Mouse (Mus musculus): ENCODE results near the gene Usp6nl. TPM values are rescaled to one million over a fixed set of nuclear protein-coding genes. Genes with fewer than 3 reads are reported as not detected.

Usp6nl gene
- total RNA-seq, 4 experiments from 2014 or later, result 5.1 to 6.8 (median 5.5) TPM

DNA sequence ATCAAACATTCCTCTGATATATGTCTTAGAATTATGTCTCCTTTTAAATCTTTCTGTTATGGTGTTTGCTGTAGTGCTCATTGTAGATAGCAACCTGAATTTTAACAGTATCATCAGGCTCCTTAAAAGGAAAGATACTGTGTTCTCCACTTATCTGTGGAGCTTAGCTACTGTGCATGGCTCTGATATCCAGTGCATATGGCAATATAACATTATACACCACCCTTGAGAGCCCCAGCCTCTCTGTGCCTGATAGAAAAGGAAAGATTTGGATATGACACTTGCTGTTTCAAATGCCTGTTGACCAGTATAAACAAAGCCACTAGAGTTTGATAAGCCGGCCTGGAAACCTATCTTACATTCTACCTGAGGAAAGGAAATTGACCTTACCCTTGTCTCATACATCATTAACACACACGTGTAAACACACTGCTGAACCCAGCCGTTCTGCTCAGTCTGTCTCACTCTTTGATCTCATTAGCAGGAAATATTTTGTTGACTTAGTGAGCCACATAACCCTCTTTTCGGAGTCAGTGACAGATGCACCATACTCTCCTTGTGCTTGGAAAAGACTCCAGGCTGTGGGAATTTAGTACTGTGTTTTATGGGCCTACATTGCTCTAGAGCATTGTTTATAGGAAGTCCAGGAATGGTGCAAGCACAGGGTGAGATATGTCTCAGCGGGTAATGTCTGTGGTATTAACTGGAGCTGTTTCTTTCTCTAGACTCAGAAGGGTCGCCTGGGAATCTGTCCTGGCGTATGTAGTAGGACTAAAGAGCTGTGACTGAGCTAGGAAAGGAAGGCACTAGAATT is 9.1 kb downstream of the Usp6nl start:
- no peak for DNase-seq (ENCODE audit: low spot score)

DNA sequence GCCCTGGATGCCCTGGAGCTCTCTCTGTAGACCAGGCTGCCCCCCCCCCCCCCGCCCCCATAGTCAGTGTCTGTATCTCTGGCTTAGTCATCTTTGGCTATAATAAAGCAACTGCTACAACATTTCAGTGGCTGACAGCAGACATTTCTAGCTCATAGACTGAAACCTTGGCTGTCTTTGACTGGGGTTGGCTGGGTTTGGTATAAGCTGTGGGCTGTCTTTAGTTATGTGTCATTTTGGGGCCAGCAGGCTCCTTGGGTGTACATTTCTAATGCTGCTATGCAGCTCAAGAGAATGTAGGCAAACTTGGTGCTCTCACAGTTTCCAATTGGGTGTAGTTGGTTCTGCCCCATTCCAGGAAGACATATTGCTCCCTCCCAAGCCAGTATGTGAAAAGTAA is 11.1 kb downstream of the Usp6nl start:
- no peak for DNase-seq (ENCODE audit: low spot score)

DNA sequence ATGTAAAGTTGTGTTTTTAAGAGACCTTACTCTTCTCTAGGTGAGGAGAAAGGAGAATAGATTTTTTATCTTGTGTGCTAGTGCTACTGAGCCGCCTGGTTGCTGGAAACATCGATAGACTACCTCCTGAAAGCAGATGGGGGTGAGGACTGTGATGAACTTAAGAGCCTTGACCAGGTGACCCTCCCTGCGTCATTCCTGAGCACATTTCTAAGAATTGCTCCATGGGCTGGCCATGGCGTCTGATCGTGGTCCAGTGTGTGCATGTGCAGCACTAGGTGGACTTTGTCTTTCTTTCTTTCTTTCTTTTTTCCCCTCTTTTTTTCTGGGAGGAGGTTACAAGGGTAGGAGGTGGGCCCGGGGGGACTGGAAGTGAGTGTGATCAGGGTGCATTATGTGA is 11.5 kb downstream of the Usp6nl start:
- DNase-seq (ENCODE audit: low spot score), result no peak

DNA sequence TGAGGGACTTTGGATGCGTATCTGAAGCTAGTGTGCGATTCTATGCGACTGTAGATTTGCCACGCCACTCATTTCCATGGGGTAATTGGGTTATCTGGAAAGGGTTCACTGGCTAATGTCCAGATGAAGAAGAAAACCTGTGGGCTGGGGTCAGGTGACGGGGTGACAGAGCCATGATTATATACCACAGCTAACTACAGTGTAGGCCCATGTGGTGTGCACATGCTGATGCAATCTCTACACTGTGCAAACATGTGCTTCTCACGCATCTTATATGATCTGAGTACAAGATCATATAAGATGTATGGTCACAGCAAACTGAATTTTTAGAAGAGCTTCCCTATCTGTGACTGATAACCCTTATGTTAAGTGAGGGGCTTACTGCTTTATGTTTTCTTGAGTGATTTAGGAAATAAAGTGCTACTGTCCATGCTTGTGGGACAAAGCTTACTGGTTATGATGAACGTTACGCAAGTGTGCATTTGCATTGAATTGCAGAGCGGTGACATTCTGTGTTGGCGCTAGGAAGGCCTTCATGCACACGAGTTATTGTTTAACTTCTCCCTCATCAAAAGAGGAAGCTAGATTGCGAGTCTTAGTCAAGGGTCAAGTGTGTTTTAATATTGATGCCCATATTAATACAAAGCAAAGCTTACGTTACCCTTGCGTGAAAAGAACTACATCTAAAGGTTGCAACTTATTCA is 12.7 kb downstream of the Usp6nl start:
- DNase-seq (ENCODE audit: low spot score), result no peak

DNA sequence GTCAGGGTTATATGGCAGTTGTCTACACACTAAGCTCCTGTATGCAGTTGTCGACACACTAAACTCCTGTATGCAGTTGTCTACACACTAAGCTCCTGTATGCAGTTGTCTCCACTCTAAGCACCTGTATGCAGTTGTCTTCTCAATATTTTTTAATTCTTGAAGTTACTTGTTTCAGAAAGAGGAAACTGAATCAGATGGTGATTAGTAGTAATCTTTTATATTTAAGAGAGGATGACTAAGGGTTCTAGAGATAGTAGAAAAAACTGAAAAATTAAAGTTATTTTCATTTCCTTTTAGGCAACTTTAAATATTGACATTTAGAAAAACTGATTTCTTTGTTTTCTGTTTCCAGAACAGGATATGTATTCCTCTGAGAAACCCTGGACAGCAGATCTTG is 13.5 kb downstream of the Usp6nl start:
- no peak for DNase-seq (ENCODE audit: low spot score)

DNA sequence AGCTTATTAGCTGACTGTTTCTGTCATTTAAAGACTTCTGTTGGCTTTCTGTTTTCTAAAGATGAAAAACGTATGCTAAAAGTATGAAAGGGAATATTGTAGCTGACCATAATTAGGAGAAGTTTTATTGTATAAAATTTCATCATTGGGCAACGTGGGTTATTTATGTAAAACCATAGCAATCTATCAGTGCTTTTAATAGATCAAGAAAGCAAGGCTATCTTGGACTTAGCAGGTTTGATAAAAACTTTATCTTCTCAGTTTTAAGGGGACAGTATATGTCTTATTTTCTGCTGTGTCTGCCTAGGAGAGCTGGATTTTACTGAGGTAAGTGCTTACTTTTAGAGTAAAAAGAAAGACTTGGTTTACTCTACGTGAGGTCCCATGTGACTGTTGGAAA is 14.2 kb downstream of the Usp6nl start:
- no peak for DNase-seq (ENCODE audit: low spot score)

DNA sequence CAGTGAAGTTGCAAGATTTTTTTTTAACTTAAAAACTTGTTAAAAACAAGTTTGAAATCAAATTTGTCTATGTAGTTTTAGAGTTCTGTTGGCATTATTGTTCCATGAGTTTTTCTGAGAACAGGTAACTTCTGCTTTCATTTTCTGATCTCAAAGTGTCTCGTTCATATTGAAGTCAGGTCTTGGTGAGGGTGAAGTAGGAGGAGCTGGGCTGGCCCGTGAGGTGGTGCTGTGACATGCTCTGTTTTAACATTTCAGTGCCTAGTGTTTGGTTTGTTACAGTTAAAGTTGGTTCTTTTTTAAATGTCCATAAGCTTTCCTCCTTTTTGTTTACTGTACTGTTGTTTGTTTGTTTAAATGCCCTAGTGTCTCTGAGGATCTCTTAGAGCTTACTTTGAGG is 15.0 kb downstream of the Usp6nl start:
- no peak for DNase-seq (ENCODE audit: low spot score)

DNA sequence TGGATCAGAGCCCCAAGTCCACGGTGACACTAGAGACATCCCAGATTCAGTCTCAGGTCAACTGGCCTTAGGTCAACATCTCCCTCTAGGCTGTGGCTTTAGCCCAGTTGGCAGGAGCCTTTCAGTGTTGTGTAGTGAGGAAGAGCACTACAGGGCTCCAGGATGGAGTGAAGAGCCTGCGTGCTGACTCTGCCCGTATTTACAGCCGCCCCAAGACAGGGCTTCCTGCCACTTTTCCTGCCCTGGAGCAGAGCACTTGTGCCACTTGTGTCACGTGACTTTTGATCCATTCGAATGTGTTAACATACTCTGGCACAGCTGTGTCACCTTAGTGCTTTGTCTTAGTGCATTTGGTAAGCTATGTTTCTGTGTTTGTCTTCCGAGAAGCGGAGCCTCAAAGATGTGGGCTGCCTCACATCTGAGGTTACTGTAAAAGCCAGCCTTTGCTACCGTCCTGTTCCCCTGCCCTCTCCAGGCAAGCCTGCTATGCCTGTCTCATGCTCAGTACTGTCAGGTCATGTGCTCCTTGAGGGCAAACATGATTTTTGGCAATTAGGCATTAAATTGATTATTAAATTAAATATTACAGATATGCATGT is 15.7 kb downstream of the Usp6nl start:
- no peak for DNase-seq (ENCODE audit: low spot score)

DNA sequence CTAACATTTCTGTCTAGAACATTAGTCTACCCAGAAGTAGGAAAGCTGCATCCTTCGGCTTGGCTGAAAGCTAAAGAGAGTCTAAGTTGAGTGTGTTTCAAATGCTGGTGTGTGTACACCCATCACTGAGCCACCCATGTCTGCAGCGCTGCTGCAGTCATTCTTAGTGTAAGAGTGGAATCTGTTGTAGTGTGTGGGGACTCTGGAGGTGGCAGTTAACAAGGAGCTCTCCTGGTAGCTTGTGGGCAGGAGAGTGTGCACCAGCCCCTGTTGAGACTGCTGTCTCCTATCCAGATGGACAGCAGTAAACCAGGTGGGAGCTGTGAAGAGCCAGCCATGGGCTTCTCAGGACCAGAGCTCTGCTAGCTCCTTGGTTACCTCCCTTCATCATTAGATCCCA is 18.0 kb downstream of the Usp6nl start:
- no peak for DNase-seq (ENCODE audit: low spot score)

DNA sequence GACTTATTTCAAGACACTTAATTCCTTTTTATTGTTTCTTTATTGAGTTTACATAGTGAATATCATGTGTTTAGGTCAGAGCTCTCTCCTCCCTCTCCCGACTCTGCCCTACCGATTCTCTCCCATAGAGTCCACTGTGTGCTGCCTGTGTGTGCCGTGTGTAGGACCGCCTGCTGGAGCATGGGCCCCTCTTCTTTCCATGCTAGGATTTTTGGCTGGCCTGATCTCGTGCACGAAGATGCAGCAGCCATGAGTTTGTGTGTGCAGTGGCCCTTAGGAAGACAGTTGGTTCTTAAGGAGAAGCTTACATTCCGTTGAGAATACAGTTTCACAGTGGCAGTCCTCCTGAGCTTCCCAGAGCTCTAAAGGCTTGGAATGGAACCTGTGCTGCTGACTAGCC is 19.0 kb downstream of the Usp6nl start:
- no peak for DNase-seq (ENCODE audit: low spot score)

DNA sequence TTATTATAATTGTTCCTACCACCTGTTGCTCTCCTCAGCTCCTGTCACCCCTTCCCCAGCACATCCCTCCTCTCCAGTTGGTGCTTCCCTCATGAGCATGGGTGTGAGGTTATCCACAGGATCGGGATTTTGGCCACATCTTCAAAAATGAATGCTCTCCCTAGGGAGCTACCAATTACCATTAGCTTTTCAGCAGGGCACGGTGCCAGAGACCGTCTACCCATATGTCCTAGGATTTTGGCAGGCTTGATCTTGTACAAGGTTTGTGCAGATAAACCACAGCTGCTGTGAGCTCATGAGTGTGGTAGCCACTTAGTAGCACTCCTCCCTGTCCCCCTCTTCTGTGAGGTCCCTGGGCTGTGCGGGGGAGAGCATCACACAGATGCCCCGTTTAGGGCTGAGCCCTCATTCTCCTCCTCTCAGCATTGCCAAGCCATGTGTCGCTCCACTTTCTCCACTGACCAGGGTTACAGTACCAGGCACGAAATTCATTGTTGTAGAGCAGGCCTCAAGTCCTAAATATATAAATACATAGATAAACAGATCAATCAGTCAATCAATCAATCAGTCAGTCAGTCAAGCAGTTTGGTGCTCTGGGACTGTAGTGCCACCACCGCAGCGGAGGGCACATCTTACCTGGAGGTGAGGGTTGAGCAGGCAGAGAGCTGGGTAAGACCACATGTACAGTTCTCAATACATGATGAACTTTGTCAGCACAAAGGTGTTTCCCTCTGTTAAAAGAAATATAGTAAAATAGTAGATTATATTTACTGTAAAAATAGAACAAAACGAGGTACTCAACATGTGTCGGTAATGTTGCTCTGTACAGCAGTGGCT is 27.0 kb downstream of the Usp6nl start:
- DNase-seq (ENCODE audit: low spot score), result no peak

DNA sequence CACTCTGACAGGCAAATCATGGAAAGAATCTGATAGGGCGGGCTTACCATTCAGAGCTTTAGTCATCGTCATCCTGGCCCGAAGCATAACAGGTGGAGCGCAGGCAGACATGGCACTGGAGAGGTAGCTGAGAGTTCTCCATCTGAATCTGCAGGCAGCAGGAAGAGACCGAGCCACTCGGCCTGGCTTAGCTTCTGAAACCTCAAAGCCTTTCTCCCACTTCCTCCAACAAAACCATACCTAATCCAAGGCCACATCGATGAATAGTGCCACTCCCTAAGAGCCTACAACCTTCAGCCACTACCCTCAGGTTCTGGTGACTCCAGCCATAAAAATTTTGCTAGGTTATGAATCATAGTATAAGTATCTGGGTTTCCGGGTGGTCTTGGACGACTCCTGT is 27.7 kb downstream of the Usp6nl start:
- no peak for DNase-seq (ENCODE audit: low spot score)

DNA sequence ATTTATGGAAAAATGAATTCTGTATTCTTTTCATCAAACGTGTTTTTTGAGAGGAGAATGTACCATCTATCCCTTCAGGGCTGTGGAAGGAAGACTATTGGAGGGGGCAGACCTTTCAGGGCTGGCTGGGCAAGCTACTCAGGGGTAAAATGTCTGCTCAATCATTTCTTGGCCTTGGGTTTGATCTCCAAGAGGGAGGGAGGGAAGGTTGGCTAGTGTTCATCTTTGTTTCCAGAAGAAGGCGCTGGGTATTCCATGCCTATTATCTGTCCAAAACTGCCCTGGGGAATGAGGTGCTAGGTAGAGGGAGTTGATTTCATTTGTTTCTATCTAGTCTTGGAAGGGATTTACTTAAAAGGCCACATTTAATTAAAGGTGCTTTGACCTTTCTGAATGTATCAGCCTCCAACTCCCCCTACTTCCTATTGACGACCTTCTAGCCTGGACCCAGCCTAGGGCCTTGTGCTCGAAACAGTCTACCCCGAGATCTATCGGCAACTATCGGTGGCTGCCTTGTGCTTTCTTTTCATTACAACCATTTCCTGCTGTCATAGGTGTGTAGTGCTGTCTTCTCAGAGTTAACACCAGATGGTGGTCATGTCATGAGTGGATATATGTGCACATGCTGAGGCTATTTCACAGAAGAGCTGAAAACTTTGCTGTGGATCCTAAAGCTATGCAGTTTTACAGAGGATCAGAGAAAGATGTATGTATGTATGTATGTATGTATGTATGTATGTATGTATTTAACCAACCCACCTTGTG is 28.6 kb downstream of the Usp6nl start:
- DNase-seq (ENCODE audit: low spot score), result no peak

DNA sequence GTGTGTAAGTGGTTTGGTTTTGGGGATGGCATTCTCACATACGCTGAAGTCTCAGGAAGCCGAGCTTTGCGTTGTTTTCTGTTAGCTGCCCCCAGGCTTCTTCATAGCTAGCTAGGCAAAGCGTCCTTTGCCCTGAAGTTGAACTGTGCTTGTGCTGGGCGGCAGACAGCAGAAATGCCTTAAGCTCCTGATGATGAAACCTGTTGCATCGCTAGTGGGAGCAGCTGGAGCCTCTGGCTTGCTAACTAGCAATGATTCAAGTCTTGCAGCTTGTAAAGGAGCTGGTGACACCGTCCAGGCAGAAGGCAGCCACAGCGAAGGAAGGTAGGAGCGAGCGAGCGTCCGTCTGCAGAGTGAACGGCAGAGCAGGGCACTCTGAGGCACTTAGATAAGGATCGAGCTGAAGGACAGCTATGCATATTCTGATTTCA is 30.1 kb downstream of the Usp6nl start:
- DNase-seq (ENCODE audit: low spot score), result no peak

DNA sequence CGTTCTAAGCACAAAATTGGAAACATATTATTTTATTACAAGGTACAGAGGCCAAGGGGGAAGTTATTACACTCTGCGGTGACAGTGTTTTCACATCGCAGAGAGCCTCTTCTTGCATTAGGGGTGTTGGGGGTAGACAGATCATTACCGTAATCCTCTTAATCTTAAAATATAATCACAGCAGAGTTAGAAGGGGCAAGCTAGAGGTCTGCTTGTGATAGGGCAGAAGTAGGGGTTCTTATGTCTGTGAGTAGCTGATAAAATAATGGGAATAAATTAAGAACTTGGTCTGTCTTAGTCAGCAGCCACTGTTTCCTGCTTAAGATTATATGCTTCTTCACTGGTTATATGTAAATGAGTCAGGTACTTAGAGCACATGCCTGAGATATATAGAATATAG is 30.6 kb downstream of the Usp6nl start:
- DNase-seq (ENCODE audit: low spot score), result no peak

DNA sequence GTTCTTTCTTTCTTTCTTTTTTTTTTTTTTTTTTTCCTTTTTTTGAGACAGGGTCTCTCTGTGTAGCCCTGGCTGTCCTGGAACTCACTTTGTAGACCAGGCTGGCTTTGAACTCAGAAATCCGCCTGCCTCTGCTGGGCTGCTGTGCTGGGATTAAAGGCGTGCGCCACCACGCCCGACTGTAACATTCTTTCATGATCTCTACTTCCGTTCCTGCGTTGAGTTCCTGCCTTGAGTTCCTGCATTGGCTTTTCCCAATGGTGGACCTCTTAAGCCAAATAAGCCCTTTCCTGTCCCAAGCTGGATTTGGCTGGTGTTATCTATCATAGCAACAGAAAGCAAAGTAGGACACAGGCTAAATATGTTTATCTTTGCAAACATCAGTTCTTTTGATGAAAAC is 34.8 kb downstream of the Usp6nl start:
- DNase-seq (ENCODE audit: low spot score), result no peak

DNA sequence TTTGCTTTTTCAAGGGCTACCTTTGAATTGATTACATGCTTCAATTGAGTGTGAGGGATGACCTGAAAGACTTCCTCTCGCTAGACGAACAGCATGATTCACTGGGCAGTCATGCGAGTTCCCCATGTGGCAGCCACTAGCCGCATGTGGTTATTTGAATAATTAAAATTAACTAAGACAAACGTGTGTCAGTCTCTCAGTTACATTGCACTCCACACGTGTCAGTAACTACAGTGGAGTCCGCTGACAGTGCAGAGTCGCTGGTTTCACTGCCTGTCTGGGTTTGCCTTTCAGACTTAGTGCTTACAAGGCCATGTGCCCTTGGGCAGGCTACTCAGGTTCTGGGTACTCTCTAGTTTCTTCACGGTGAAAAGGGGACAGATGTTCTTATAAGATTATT is 37.2 kb downstream of the Usp6nl start:
- no peak for DNase-seq (ENCODE audit: low spot score)

DNA sequence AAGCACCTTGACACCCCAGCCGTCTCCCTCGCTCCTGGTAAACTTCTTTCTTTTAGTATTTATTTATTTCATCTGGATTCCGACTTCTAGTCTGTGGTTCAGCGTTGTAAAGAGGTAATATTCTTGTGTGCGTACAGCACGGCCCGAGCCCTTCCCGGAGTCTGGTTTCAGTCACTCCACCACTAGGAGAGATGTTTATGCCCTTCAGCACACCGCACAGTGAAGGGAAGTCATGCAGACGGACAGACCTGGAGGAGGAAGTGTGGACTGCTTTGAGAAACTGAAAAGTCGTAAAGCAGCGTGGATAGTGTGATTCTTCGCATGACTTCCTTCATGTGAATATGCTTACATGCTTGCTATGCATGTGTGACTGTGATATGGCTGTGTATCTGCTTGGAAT is 40.7 kb downstream of the Usp6nl start:
- no peak for DNase-seq (ENCODE audit: low spot score)

DNA sequence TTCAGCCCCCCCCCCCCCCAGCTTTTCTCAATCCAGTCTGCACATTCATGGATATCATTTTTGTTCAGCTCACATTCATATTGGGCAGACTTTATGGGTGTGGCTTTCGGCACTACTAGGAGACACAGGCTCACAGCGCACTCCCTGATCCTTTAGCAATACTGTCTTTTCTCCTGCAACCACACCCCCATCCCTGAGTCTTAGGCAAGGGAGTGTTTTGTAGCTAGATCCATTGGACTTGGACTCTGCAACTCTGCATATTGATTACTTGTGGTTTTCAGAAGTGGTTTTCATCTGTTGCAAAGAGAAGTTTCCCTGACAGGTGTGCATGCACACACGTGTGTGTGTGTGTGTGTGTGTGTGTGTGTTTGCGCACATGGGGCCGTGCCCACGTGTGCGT is 41.5 kb downstream of the Usp6nl start:
- no peak for DNase-seq (ENCODE audit: low spot score)

DNA sequence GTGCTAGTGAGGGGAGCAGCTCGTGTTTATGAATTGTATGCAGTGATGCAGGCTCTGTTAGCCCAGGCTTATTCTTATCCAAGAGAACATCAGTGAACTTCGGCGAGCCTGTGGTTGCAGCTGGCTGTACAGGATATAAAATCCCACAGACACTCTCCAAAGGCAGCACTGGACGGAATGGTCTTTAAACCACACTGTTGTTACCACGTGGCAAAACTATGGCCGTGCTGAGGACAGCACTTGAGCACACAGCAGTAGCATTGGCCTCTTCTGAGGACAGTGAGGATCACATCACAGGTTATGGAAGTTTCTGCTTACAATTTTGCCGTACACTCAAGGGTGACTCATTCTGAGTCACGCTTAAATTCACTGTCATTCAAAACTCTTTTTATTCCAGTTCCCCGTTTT is 44.1 kb downstream of the Usp6nl start:
- no peak for DNase-seq (ENCODE audit: low spot score)

DNA sequence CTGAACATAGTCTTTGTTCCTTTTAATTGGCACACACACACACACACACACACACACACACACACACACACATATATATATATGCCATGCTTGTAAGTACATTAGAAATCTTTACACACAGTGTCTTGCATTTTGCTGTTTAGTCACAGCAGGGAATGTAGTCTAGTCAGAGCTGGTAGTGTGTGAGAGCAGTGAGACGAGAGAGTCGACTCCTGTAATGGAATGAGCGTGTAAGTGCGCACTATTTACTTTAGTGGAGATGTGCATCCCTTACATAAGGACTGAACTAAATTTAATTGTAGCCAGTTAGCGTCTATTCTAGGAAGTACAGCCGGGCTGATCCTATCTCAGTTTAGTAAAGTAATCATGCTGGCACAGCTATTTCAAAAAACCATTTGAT is 44.5 kb downstream of the Usp6nl start:
- DNase-seq (ENCODE audit: low spot score), result no peak
